Comparison of ENCODE assay signal across 26 mouse cellular contexts in the genomic region with DNA sequence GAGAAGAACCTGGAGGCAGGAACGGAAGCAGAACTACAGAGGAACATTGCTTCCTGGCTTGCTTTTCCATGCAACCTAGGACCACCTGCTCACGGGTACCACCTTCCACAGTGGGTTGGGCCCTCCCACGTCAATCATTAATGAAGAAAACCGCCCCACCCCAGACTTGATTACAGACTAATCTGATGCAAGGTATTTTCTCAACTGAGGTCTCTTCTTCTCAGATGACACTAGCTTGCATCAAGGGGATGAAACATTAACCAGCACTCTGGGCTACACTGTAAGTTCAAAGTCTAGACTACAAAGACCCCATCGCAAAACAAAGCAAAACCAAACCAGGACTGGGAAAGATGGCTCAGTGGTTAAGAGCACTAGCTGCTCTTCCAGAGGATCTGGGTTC. TPM values are rescaled to one million over a fixed set of nuclear protein-coding genes. Genes with fewer than 3 reads are reported as not detected.
DNase-seq lines count a peak whose midpoint lies in the region; ATAC-seq and TF ChIP-seq lines count a peak whose summit lies in the region.
"Had no signal": no experiment of that assay in that cellular context is flagged by ENCODE, and none has a peak within 500 bp of the region (broad histone marks: within the 10 kb centered on the region; RNA-seq: fewer than 3 reads in every experiment).

No protein-coding gene starts in this region.

- peaks cover 90% of the 10 kb centered on the region for H3K4me1 ChIP-seq in E14TG2a.4 (replicated peaks; ENCODE audit: low read depth, low read length)
- H3K4me1 ChIP-seq in liver, embryonic 14.5 days (replicated peaks; ENCODE audit: control insufficient read depth in 2 of 2, insufficient read depth in 2 of 2, low read length in 1 of 2), result peaks cover 0 to 19% of the 10 kb centered on the region in 2 experiments; a peak in 2 of 4 replicates

- 56% methylated on average over 5 of the region's 5 CpGs for WGBS in liver, embryonic 14.5 days (ENCODE audit: insufficient replicate concordance)

- ATAC-seq in liver, embryonic 14.5 days (ENCODE audit: insufficient read depth), result peak; percentile 50
- no peak for ATAC-seq in CD4-positive, CD25-positive, alpha-beta regulatory T cell, adult 4 months
- ATAC-seq: forebrain, postnatal 0 days; midbrain, embryonic 16.5 days had no signal

- H3K36me3 ChIP-seq in E14TG2a.4 (ENCODE audit: insufficient read depth, low read length), result no peaks in the 10 kb centered on the region
- no peaks in the 10 kb centered on the region for H3K36me3 ChIP-seq in liver, embryonic 14.5 days (replicated peaks; ENCODE audit: control insufficient read depth, insufficient read depth, low read depth)
- H3K36me3 ChIP-seq: heart, embryonic 12.5 days had no signal

- H3K4me2 ChIP-seq in liver, embryonic 14.5 days (ENCODE audit: low read depth), result no peak overlapping the region
- H3K4me2 ChIP-seq: heart, embryonic 12.5 days; hindbrain, embryonic 14.5 days had no signal

- TF ChIP-seq CTCF in E14TG2a.4 (conservative IDR thresholded peaks at IDR 0.05; ENCODE audit: low read length), result no peak
- TF ChIP-seq CTCF in liver, embryonic 14.5 days (IDR thresholded peaks at IDR 0.05; ENCODE audit: low read depth), result no peak

- no peak overlapping the region for H3K9ac ChIP-seq in liver, embryonic 14.5 days (replicated peaks)
- H3K9ac ChIP-seq: forebrain, postnatal 0 days; heart, embryonic 12.5 days; hindbrain, embryonic 14.5 days had no signal

- peak; percentile 74 to 78 for DNase-seq in kidney, adult 8-10 months
- DNase-seq in kidney, postnatal 25 days, result peak; percentile 70 to 79
- DNase-seq in liver, embryonic 14.5 days (ENCODE audit: low read depth in 3 of 3, low spot score in 3 of 3), result peak; percentile 14 to 22 (median 20)
- DNase-seq in adrenal gland, postnatal 36 days, result no peak
- DNase-seq in embryo, embryonic 11 days, result no peak
- no peak for DNase-seq in adipocyte (ENCODE audit: low spot score)
- DNase-seq: adrenal gland, postnatal 10 days; cerebellum, adult 11-12 months; forebrain, postnatal 0 days; thymus, adult 2 months had no signal

- H3K27me3 ChIP-seq in E14TG2a.4 (ENCODE audit: insufficient read depth, low read length), result no peaks in the 10 kb centered on the region
- no peaks in the 10 kb centered on the region for H3K27me3 ChIP-seq in liver, embryonic 14.5 days (ENCODE audit: control insufficient read depth, insufficient read depth, low read length)
- H3K27me3 ChIP-seq: heart, embryonic 12.5 days had no signal

- H3K27ac ChIP-seq in liver, embryonic 14.5 days, result no peak overlapping the region
- H3K27ac ChIP-seq: hindbrain, embryonic 14.5 days had no signal

- no peaks in the 10 kb centered on the region for H3K9me3 ChIP-seq in E14TG2a.4 (ENCODE audit: low read length)
- no peaks in the 10 kb centered on the region for H3K9me3 ChIP-seq in liver, embryonic 14.5 days (ENCODE audit: control insufficient read depth, low read length)
- H3K9me3 ChIP-seq: heart, embryonic 12.5 days had no signal

- H3K4me3 ChIP-seq in E14TG2a.4 (replicated peaks; ENCODE audit: low read length), result 0 out of 2 replicates have a peak overlapping the region, but pooled peaks have one; percentile 3
- H3K4me3 ChIP-seq in liver, embryonic 14.5 days (ENCODE audit: insufficient read depth in 1 of 2, low read depth in 2 of 2, low read length in 2 of 2), result no peak overlapping the region
- H3K4me3 ChIP-seq: erythroblast, embryonic 14.5 days; heart, embryonic 12.5 days had no signal

- TF ChIP-seq EP300 in liver, embryonic 14.5 days (IDR thresholded peaks at IDR 0.05; ENCODE audit: low read depth), result no peak

RNA-seq across cellular contexts. Expression of gene Fabp6, which starts 20.4 kb away (rescaled TPM):
- polyA plus RNA-seq in liver, embryonic 14.5 days (2012; rRNA removed), result not detected in 2 replicates
- not detected in 2 replicates for polyA plus RNA-seq in liver, embryonic 14.5 days (2014; fragmentation: Nextera tagmentation; extraction: Ambion mirVana)
- total RNA-seq in adrenal gland, postnatal 36 days (2021), result not detected
- polyA plus RNA-seq in CD4-positive, CD25-positive, alpha-beta regulatory T cell, adult 4 months (2017; shearing (Covaris generic)), result not detected
- total RNA-seq: adrenal gland, postnatal 10 days; forebrain, postnatal 0 days; gastrocnemius, adult 18-20 months; heart, postnatal 25 days; layer of hippocampus, adult 18-20 months; left cerebral cortex, adult 18-20 months; megakaryocyte progenitor cell, adult 5-6 weeks had no signal
- polyA plus RNA-seq: embryonic facial prominence, embryonic 11.5 days; erythroblast, embryonic 14.5 days; forebrain, postnatal 0 days; gonadal fat pad, adult 2 months; heart, embryonic 12.5 days; hindbrain, embryonic 14.5 days; limb, embryonic 11.5 days; lung, embryonic 16.5 days; midbrain, embryonic 16.5 days; stomach, embryonic 14.5 days had no signal

RNA-seq across cellular contexts. Expression of gene 4933415A04Rik, which starts 34.9 kb away (rescaled TPM):
- 0.11 and 0.12 TPM in 2 replicates for polyA plus RNA-seq in liver, embryonic 14.5 days (2012; rRNA removed)
- polyA plus RNA-seq in liver, embryonic 14.5 days (2014; fragmentation: Nextera tagmentation; extraction: Ambion mirVana), result 0.17 and 0.29 TPM in 2 replicates
- 1 to 10 TPM in 1 of 2 experiments, under 1 TPM in 1; 0.36 to 1.0 TPM for total RNA-seq in adrenal gland, postnatal 36 days (2021)
- not detected for polyA plus RNA-seq in CD4-positive, CD25-positive, alpha-beta regulatory T cell, adult 4 months (2017; shearing (Covaris generic))
- total RNA-seq: megakaryocyte progenitor cell, adult 5-6 weeks had no signal
- polyA plus RNA-seq: erythroblast, embryonic 14.5 days had no signal

Comparison
In these comparisons a context has a peak if more than half of its experiments do, and no peak if none do; other contexts are left out.
1. DNase-seq: peak in kidney, adult 8-10 months (2 of 2), kidney, postnatal 25 days (2 of 2) and liver, embryonic 14.5 days (3 of 3); none in adrenal gland, postnatal 36 days (0 of 2), embryo, embryonic 11 days (single experiment) and adipocyte (single experiment).